Mouse (Mus musculus): ENCODE data around the gene Dpp10. TPM values are rescaled to one million over a fixed set of nuclear protein-coding genes. Genes with fewer than 3 reads are reported as not detected.

Dpp10 gene
- polyA plus RNA-seq (2015; fragmentation: Illumina TruSeq; extraction: RNeasy Lipid Tissue Mini Kit (QIAGEN cat#74804); ENCODE audit: insufficient read depth, low replicate concordance) = 2.1 TPM

GRCm38 (mm10) chr1:124044925-124045640 is at the start of gene Dpp10:
Gene Dpp10, minus strand, starts transcription at chr1:124045559.

